ENCODE assay signal across 9 mouse cellular contexts in the genomic region with DNA sequence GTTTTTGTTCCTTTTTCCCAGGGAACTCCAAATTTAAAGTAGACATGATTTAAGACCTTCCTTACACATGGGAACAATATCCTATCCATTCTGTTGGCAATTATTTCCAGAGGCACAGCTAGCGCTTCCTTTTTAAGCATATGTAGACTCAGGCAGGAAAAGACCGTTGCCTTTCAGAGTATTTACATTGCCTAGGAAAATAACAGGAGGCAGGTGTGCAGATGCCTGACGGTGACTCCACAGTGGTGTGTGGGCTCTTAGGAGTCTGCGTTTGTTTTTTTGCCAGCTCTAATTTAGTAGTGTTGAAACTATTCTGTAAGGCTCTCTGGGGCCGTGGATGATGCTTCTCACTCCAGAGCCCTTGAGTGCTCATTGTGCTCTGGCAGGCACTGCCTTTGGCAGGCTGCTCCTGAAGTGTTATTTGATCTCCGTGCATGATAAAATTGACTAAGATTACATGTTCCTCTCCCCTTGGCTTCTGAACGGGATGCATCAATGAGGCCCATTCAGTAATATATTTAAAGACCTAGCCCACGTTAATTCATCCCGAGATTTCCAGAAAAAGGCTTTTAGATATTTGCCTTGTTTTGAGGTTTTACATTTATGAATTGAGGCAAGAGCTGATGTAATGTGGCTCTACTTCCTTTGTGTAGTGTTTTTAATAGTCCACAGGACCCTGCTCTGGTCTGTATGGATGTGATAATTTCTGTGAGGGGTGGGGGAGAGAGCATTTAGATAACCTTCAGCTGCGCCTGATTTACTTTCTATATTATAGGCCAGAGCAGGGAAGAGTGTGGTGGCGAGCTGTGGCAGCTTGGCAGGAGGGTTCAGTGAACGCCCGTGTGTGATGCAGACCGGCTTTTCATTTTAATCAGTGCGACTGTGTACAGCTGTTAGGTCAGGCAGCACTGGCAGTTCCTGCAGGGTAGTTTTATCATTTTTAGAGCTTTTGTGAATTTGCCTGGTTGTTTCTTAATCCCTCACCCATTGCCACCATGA.
DNase-seq lines count a peak whose midpoint lies in the region; ATAC-seq and TF ChIP-seq lines count a peak whose summit lies in the region.
"Had no signal": no experiment of that assay in that cellular context is flagged by ENCODE, and none has a peak within 500 bp of the region (broad histone marks: within the 10 kb centered on the region; RNA-seq: fewer than 3 reads in every experiment).

No protein-coding gene starts in this region.

- intact Hi-C loops in heart, postnatal 10 days (cut with DNase I), result loop anchor here (2.0 kb wide), 1 partner anchor 73 kb away; no protein-coding TSS in a partner anchor

- DNase-seq in kidney, postnatal 0 days (ENCODE audit: low spot score), result peak; percentile 67
- no peak for DNase-seq in kidney, postnatal 14 days
- DNase-seq in adipocyte (ENCODE audit: low spot score), result peak; percentile 36
- DNase-seq in forebrain, embryonic 10.5 days (ENCODE audit: extremely low spot score, low spot score), result no peak
- DNase-seq in heart, postnatal 10 days, result peak; percentile 46 to 52
- DNase-seq in liver, embryonic 11.5 days (ENCODE audit: low spot score), result peak; percentile 29
- DNase-seq in midbrain, postnatal 0 days (ENCODE audit: low spot score), result peak; percentile 68
- DNase-seq in natural killer cell, adult 2 months (ENCODE audit: low spot score in 2 of 2), result no peak

- H3K27ac ChIP-seq in kidney, postnatal 0 days, result peak overlapping the region; percentile 91
- H3K27ac ChIP-seq in forebrain, embryonic 10.5 days, result peak overlapping the region; percentile 98
- peak overlapping the region; percentile 54 for H3K27ac ChIP-seq in liver, embryonic 11.5 days (ENCODE audit: low read depth, low read length)
- peak overlapping the region; percentile 60 for H3K27ac ChIP-seq in midbrain, postnatal 0 days (ENCODE audit: low read depth, low read length)
- H3K27ac ChIP-seq: macrophage had no signal

- H3K4me1 ChIP-seq in kidney, postnatal 0 days (replicated peaks; ENCODE audit: insufficient read depth, low read length), result peaks cover 36% of the 10 kb centered on the region
- H3K4me1 ChIP-seq in forebrain, embryonic 10.5 days, result peaks cover 83% of the 10 kb centered on the region
- H3K4me1 ChIP-seq in liver, embryonic 11.5 days (replicated peaks; ENCODE audit: control insufficient read depth, insufficient read depth, low read length), result peaks cover 51% of the 10 kb centered on the region
- peaks cover 14% of the 10 kb centered on the region; the same call in 1 of the 2 replicates for H3K4me1 ChIP-seq in midbrain, postnatal 0 days (ENCODE audit: insufficient read depth, low read length)

- no peak for TF ChIP-seq CTCF in kidney, postnatal 0 days (IDR thresholded peaks at IDR 0.05; ENCODE audit: low read depth)
- TF ChIP-seq CTCF in midbrain, postnatal 0 days (IDR thresholded peaks at IDR 0.05), result no peak

- peak overlapping the region; percentile 95 for H3K4me2 ChIP-seq in kidney, postnatal 0 days (ENCODE audit: low read length)
- H3K4me2 ChIP-seq in liver, embryonic 11.5 days, result peak overlapping the region; percentile 68
- H3K4me2 ChIP-seq in midbrain, postnatal 0 days (ENCODE audit: low read depth, low read length, poor library complexity, severe bottlenecking), result peak overlapping the region; percentile 91

- WGBS in kidney, postnatal 0 days, result 8% methylated on average over 15 of the region's 15 CpGs
- WGBS in forebrain, embryonic 10.5 days, result 12% methylated on average over 15 of the region's 15 CpGs
- WGBS in liver, embryonic 11.5 days, result 11% methylated on average over 15 of the region's 15 CpGs
- WGBS in midbrain, postnatal 0 days, result 8% methylated on average over 15 of the region's 15 CpGs

- H3K9ac ChIP-seq in kidney, postnatal 0 days (ENCODE audit: low read depth, low read length), result no peak overlapping the region
- H3K9ac ChIP-seq in liver, embryonic 11.5 days (ENCODE audit: low read depth, low read length), result peak overlapping the region; percentile 37; the same call in 1 of the 2 replicates
- 0 out of 2 replicates have a peak overlapping the region, but pooled peaks have one; percentile 30 for H3K9ac ChIP-seq in midbrain, postnatal 0 days (replicated peaks; ENCODE audit: low read length, poor library complexity, severe bottlenecking)

- H3K27me3 ChIP-seq in kidney, postnatal 0 days (ENCODE audit: insufficient read depth, low read length), result no peaks in the 10 kb centered on the region
- no peaks in the 10 kb centered on the region for H3K27me3 ChIP-seq in forebrain, embryonic 10.5 days (ENCODE audit: poor library complexity, severe bottlenecking)
- H3K27me3 ChIP-seq in liver, embryonic 11.5 days (replicated peaks; ENCODE audit: control insufficient read depth, insufficient read depth, low read length), result no peaks in the 10 kb centered on the region
- H3K27me3 ChIP-seq in midbrain, postnatal 0 days (ENCODE audit: insufficient read depth, low read length), result no peaks in the 10 kb centered on the region

- ATAC-seq in kidney, postnatal 0 days (replicated peaks; ENCODE audit: low FRiP score, low read depth), result no peak
- peak; percentile 65 for ATAC-seq in liver, embryonic 11.5 days (replicated peaks; ENCODE audit: low FRiP score)
- peak; percentile 44; the same call in 1 of the 2 replicates for ATAC-seq in midbrain, postnatal 0 days (ENCODE audit: low FRiP score)

- no peaks in the 10 kb centered on the region for H3K36me3 ChIP-seq in kidney, postnatal 0 days (ENCODE audit: insufficient read depth, low read length)
- H3K36me3 ChIP-seq in forebrain, embryonic 10.5 days (replicated peaks), result no peaks in the 10 kb centered on the region
- H3K36me3 ChIP-seq in liver, embryonic 11.5 days (ENCODE audit: control insufficient read depth, insufficient read depth, low read length), result no peaks in the 10 kb centered on the region
- no peaks in the 10 kb centered on the region for H3K36me3 ChIP-seq in midbrain, postnatal 0 days (ENCODE audit: insufficient read depth, low read length)

- H3K9me3 ChIP-seq in kidney, postnatal 0 days (replicated peaks; ENCODE audit: low read length), result no peaks in the 10 kb centered on the region
- H3K9me3 ChIP-seq in forebrain, embryonic 10.5 days, result no peaks in the 10 kb centered on the region
- H3K9me3 ChIP-seq in liver, embryonic 11.5 days (ENCODE audit: control insufficient read depth, low read length), result no peaks in the 10 kb centered on the region
- no peaks in the 10 kb centered on the region for H3K9me3 ChIP-seq in midbrain, postnatal 0 days (ENCODE audit: low read length)

- H3K4me3 ChIP-seq in kidney, postnatal 0 days (replicated peaks; ENCODE audit: low read depth, low read length), result peak overlapping the region; percentile 47
- H3K4me3 ChIP-seq in forebrain, embryonic 10.5 days, result peak overlapping the region; percentile 61
- H3K4me3 ChIP-seq in liver, embryonic 11.5 days (ENCODE audit: low read depth, low read length), result peak overlapping the region; percentile 57
- H3K4me3 ChIP-seq in midbrain, postnatal 0 days (ENCODE audit: low read depth, low read length), result peak overlapping the region; percentile 12; the same call in 1 of the 2 replicates

Comparison
In these comparisons a context has a peak if more than half of its experiments do, and no peak if none do; other contexts are left out.
1. DNase-seq: peak in kidney, postnatal 0 days (single experiment), adipocyte (single experiment), heart, postnatal 10 days (2 of 2), liver, embryonic 11.5 days (single experiment) and midbrain, postnatal 0 days (single experiment); none in kidney, postnatal 14 days (single experiment), forebrain, embryonic 10.5 days (single experiment) and natural killer cell, adult 2 months (0 of 2).
2. Peak in every context shown above with its lines, with median percentiles within 50 percentile points of each other: H3K27ac ChIP-seq, H3K4me2 ChIP-seq and H3K4me3 ChIP-seq.